Mouse (Mus musculus) small intestine, adult 2 months (tissue): ENCODE results near the gene Fxyd1. TPM values are rescaled to one million over a fixed set of nuclear protein-coding genes. Genes with fewer than 3 reads are reported as not detected.
A peak's percentile ranks its signal among the peaks of the same experiment; 100 is the strongest.

Experiments used
- H3K27ac ChIP-seq: fragments of 200-500 bp; 2 replicates; pipeline ENCODE4 v1.5.1; 2012; ENCODE audit warnings: low read depth, low read length, control low read depth, inconsistent platforms; ENCODE audit not compliant: insufficient read depth
- H3K27me3 ChIP-seq: fragments of 200-500 bp; 2 replicates; pipeline ENCODE4 v1.6.1; 2012; ENCODE audit warnings: mild to moderate bottlenecking, moderate library complexity, low read length, inconsistent platforms; ENCODE audit not compliant: control insufficient read depth, insufficient read depth
- H3K36me3 ChIP-seq: fragments of 200-500 bp; 2 replicates; pipeline ENCODE4 v1.6.1; 2012; ENCODE audit warnings: mild to moderate bottlenecking, low read length, control low read depth, inconsistent platforms; ENCODE audit not compliant: control insufficient read depth, insufficient read depth
- H3K4me1 ChIP-seq: fragments of 200-500 bp; 2 replicates; pipeline ENCODE4 v1.6.1; 2012; ENCODE audit warnings: low read length, inconsistent platforms, mixed read lengths; ENCODE audit not compliant: control insufficient read depth, insufficient read depth, insufficient read length
- H3K4me3 ChIP-seq: fragments of 200-500 bp; 2 replicates; pipeline ENCODE4 v1.5.1; 2012; ENCODE audit warnings: low read depth, mild to moderate bottlenecking, control low read depth, inconsistent platforms, low read length, moderate library complexity
- CTCF ChIP-seq: fragments of 200-500 bp; IDR thresholded peaks from 2 replicates; pipeline ENCODE4 v1.5.1; 2012; ENCODE audit warnings: low read depth, mild to moderate bottlenecking, control low read depth, inconsistent platforms, low read length, moderate library complexity, mixed read lengths; ENCODE audit not compliant: insufficient replicate concordance, insufficient read length; ENCODE audit errors: extremely low read depth
- POLR2A ChIP-seq: fragments of 200-500 bp; IDR thresholded peaks from 2 replicates; pipeline ENCODE4 v1.6.1; 2012; ENCODE audit warnings: low read depth, mild to moderate bottlenecking, control low read depth, inconsistent platforms, low read length, moderate library complexity
- WGBS: fragments of 180-500 bp; shearing (Covaris S2); methylation state at CpG from one replicate; pipeline ENCODE4 v1.1.7; 2018; 5-methylcytosine and 5-hydroxymethylcytosine counted together
- polyA plus RNA-seq: library from polyadenylated mRNA; depleted of rRNA; stranded (reverse); fragments of >200 nt; gene quantifications from 2 replicates; pipeline ENCODE4 v1.2.3, GENCODE M21; 2012; rRNA removed

The Fxyd1 gene
- 35.6 and 41.4 TPM in 2 replicates for polyA plus RNA-seq

DNA sequence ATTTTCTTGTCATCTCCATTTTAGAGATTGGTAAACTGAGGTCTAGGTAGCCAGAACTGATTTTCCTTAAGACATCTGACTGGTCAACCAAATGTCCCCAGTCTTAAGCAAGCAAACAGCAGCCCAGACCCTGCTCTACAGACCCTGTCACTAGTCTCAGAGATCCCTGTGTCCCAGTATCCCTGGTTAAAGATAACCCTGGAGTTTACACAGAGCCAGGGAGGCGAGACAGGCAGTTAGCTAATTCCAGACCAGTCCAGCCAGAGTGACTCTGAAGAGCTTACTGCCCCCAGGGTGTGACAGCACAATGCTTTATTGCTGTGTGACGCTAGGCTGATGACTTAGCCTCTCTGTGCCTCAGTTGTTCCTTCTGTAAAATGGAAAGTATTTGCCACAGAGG is at the start of gene Fxyd1:
TSS of gene Fxyd1 (minus strand) at position 129 of the 400 bp plus-strand sequence.
- Histone ChIP-seq H3K27ac (no peak within 1 kb of the TSS), H3K4me3 (no peak within 1 kb of the TSS), H3K27me3 (peaks cover 12% of the 10 kb centered on the region), H3K36me3 (no peaks in the 10 kb centered on the region), H3K4me1 (peaks cover 2% of the 10 kb centered on the region; the same call in 1 of the 2 replicates)
- 50% methylated on average over 2 of the region's 2 CpGs for WGBS
- TF ChIP-seq CTCF = no peak
- no peak for TF ChIP-seq POLR2A

DNA sequence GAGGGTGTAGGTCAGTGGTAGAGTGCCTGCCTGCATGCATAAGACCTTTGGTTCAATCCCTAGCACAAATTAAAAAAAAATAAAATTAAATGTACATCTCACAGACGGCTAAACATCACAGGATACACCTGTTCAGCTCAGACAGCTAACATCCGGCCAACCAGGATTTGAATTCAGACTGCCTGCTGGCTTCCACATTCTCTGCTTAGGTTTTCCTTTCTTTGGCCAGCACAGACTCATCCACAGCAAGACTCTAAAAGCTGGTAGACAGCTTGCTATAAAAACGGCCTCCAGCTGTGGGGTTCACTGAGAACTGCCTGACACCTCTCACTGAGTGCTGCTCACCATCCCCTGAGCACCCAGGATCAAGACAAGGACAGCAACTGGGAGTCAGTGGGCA is 49.2 kb upstream of the Fxyd1 start:
- Histone ChIP-seq H3K4me1 (no peaks in the 10 kb centered on the region), H3K4me3 (no peak overlapping the region), H3K36me3 (no peaks in the 10 kb centered on the region), H3K27me3 (no peaks in the 10 kb centered on the region), H3K27ac (no peak overlapping the region)
- no peak for TF ChIP-seq CTCF
- no peak for TF ChIP-seq POLR2A
- 54% methylated on average over 3 of the region's 3 CpGs for WGBS

DNA sequence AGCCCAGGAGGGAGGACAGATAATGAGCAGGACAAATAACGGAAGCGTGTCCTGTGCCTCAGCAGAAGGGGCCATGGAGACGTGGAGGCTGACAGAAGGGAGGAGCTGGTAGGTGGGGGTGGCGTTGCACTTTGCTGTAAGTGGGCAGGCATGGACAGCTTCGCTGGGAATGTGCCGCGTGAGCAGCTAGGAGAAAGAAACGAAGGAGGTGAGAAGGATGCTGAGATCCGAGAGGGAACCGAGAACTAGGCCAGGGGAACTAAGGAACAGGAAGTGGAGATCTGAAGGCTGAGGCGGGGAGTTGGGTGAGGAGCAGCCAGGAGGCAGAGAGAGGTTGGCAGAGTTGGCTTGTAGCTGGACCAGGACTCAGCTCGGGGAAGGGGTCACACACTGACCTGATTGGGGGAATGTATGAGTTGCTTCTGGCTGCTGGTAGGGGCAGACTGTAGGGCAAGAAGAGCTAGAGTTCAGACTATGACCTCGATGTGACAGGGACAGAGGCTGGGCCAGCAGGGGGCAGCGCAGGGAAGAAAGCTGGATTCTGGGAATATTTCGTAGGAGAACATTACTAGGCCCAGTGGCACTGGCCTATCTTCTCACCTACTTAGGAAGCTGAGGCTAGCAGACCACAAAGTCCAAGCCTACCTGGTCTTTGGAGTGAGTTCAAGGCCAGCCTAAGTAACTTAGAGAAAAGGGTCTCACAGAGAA is 48.2 kb upstream of the Fxyd1 start:
- no peak for TF ChIP-seq POLR2A
- peak; percentile 69; the same call in 1 of the 2 replicates for TF ChIP-seq CTCF
- Histone ChIP-seq H3K4me3 (no peak overlapping the region), H3K27me3 (no peaks in the 10 kb centered on the region), H3K4me1 (no peaks in the 10 kb centered on the region), H3K36me3 (no peaks in the 10 kb centered on the region), H3K27ac (no peak overlapping the region)
- 60% methylated on average over 15 of the region's 15 CpGs for WGBS

DNA sequence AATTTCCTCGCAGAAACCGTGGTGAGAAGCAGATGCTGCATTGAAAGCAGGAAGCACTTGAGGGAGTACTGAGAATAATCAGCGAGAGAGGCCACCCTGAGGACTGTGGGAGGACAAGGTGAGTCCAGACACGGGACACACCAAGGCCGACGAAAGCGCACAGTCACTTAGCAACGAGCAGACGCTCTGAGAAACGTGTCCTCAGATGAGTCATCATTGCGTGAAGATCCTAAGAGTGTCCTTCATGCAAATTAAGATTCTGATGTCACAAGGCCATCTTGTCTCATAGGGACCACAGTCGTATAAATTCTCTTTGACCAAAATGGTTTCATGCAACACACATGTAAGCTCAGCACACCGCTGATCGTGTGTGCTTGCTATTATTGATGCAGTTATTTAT is 43.8 kb upstream of the Fxyd1 start:
- Histone ChIP-seq H3K27me3 (no peaks in the 10 kb centered on the region), H3K36me3 (no peaks in the 10 kb centered on the region), H3K27ac (no peak overlapping the region), H3K4me1 (no peaks in the 10 kb centered on the region), H3K4me3 (no peak overlapping the region)
- 59% methylated on average over 14 of the region's 14 CpGs for WGBS
- no peak for TF ChIP-seq CTCF
- TF ChIP-seq POLR2A = no peak

DNA sequence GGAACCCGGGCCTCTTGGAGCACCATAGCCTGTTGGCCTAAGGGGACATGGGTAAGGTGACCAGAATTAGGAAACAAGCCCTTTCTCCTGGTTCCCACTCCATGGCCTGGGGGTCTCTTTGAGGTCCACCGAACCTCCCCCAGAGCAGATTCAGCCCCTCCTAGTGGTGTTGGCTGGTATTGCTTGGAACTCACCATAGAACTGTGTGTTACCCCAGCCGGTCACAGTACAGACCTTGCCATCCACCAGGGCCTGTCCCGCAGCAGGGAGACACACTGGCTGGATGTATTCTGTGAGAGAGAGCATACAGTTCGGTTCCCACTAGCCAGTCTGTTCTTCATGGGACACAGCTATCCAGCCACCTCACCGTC is 42.6 kb upstream of the Fxyd1 start:
- TF ChIP-seq CTCF = no peak
- no peak for TF ChIP-seq POLR2A
- Histone ChIP-seq H3K4me3 (no peak overlapping the region), H3K36me3 (no peaks in the 10 kb centered on the region), H3K4me1 (no peaks in the 10 kb centered on the region), H3K27ac (no peak overlapping the region), H3K27me3 (no peaks in the 10 kb centered on the region)
- 85% methylated on average over 6 of the region's 6 CpGs for WGBS

DNA sequence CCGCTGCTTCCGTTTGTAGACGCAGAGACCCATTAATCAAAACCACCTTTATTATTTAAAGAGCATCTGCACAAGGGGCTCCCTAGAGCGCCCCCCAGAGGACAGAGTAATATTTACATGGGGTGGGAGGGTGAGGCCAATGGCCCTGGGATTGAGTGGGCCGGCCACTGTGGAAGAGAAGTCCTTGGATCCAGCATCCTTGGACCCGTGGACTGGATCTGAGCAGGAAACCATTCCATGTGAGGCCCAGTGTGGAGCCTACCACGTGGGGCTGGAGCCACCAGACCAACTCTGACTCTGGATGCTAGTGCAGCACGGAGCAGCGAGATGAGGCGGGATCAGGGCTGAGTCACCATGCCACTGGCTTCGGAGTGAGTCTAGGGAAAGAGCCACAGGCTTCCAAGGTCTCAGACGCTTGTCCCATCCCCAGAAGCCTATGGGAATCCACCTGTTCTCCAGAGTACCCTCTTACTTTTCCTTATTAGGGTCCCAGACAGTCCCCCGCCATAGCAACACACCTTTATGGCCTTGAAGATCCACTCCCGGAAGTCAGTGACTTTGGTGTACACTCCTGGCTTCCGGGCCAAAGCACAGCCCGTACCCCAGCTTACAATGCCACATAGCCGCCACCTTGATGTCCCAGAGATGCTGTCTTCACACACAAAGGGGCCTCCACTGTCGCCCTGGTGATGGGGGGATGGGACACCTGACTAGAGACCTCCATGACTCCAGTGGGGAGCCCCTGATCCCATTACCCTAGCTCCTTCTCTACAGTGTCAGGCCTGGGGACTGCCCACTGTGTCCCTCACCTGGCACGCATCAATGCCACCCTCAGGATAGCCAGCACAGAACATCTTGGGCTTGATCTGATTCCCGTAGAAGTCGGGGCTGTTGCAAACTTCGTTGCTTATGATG is 42.0 kb upstream of the Fxyd1 start:
- TF ChIP-seq POLR2A (no peak), CTCF (peak; percentile 12; the same call in 1 of the 2 replicates)
- H3K27ac ChIP-seq = no peak overlapping the region
- H3K4me1 ChIP-seq = no peaks in the 10 kb centered on the region
- no peak overlapping the region for H3K4me3 ChIP-seq
- 0 out of 2 replicates have a peak, but pooled peaks cover 2% of the 10 kb centered on the region for H3K27me3 ChIP-seq
- 71% methylated on average over 22 of the region's 22 CpGs for WGBS
- no peaks in the 10 kb centered on the region for H3K36me3 ChIP-seq
